Mouse (Mus musculus) naive thymus-derived CD4-positive, alpha-beta T cell, adult 5 months (primary cell): Measurements from ENCODE around the gene Sde2. TPM values are rescaled to one million over a fixed set of nuclear protein-coding genes. Genes with fewer than 3 reads are reported as not detected.

Experiments used
- polyA plus RNA-seq: library from polyadenylated mRNA; unstranded; fragments of 100-300 nt; shearing (Covaris generic); gene quantifications from one replicate; pipeline ENCODE4 v1.2.1, GENCODE M21; 2017

Gene Sde2
- polyA plus RNA-seq: 80.3 TPM

GRCm38 (mm10) chr1:180850316-180851270, at the start of gene Sde2:
TSS of gene Sde2 (plus strand) at chr1:180851127.

DNA sequence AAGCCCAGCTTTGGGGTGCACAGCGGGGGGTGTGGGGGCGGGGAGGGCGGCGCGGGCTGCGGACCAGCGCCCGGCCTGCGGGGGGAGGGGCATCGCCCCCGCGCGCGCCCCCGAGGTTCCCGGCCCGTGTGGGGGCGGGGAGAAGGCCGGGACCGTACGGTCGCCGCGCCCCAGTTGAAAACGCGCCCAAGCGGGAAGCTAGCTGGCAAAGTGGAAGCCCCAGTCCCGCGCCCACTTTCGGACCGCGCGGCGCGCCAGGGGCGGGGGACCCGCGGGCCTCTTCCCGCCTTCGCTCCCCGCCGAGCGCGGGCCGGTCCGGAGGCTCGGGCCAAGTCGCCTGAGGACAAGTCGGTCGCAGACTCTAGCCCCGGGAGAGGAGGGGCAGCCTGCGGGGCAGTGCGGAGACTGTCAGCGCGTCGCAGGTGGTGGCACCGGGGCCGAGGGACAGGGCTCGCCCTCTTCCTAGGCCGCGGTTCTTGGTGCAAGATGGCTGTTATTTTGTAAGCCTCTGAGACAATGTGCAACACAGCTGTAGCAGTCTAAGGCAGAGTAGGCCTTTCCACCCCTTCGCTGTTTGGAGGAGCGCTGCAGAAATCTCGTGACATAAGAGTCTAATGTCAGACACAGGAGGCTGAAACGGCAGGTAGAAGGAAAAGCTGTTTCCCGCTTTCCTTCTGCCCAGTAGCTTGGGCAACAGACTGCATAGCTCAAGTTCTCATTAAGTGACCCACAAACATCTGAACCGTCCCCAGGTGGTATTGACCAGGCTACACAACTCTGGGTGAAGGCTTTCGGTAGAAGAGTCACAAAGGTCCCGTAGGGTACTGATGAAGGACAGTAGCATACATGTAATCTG, 36.8 kb upstream of the Sde2 start, which contains the start of gene H3f3a:
TSS of gene H3f3a (minus strand) at position 59 of the 856 bp plus-strand sequence.

DNA sequence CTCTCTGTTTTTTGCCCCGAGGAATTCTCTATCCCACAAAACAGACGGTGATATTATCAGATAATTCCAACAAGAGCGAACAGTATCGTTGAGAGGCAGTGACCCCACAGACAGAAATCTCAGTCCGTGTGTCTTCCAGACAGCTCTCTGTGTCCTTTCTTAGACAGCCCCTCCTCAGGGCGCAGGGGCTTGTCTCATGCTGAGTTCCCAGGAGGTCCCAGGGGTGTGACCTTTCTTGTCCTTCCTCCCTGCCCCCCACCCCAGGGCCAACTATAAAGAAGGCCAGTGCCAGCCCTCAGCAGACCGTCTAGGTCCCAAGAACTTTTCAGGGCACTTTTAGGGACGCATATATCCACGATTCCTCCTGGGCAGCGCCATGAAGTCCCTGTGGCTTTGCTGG, 41.9 kb downstream of the Sde2 start, which contains the start of gene Lefty2:
TSS of gene Lefty2 (plus strand) at position 301 of the 400 bp plus-strand sequence.

DNA sequence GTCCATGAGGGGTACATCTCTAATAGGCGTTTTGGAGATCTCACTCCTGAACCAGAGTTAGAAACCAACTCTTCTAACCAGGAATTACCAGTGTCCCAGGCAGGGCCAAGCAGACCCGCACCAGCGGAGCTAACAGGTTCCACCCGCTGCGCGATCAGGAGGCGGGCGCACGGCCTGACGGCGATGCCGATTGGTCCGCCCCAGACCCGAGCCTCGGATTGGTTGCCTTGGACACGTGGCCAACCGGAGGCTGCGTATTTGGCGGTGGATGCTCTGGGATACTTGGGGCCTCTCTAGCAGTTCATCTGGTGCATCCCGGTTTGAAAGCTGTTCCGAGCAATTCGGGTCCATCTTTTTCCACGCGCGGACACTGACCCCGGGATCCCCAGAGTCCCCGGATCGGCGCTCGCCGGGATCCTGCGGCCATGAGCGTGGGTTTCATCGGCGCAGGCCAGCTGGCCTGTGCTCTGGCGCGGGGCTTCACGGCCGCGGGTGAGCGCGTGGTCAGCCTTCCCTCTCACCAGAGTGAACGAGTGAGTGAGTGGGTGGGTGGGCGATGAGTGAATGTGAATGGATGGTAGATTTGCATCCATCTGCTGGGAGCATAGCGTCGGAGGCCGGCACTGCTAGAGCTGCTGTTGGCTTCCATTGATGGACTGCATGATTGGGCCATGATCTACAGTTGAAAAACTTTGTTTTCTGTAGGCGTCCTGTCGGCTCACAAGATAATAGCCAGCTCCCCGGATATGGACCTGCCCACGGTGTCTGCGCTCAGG, 53.3 kb downstream of the Sde2 start, which contains the start of gene Pycr2:
TSS of gene Pycr2 (plus strand) at position 255 of the 776 bp plus-strand sequence.

Other genes starting within 250 kb of the Sde2 start
- gene Lin9, start 210.0 kb upstream of the Sde2 start, polyA plus RNA-seq: 22.0 TPM
- gene Mixl1, start 154.1 kb upstream of the Sde2 start, polyA plus RNA-seq: not detected
- gene Acbd3, start 125.1 kb upstream of the Sde2 start, polyA plus RNA-seq: 67.7 TPM
- 1,299 TPM for gene H3f3a, start 37.2 kb upstream of the Sde2 start, polyA plus RNA-seq
- not detected for gene Lefty2, start 42.0 kb downstream of the Sde2 start, polyA plus RNA-seq
- 163 TPM for gene Pycr2, start 53.2 kb downstream of the Sde2 start, polyA plus RNA-seq
- gene Lefty1, start 83.9 kb downstream of the Sde2 start, polyA plus RNA-seq: 0.78 TPM
- 59.2 TPM for gene Tmem63a, start 91.2 kb downstream of the Sde2 start, polyA plus RNA-seq
- 125 TPM for gene Ephx1, start 169.8 kb downstream of the Sde2 start, polyA plus RNA-seq
- not detected for gene 9130409I23Rik, start 200.1 kb downstream of the Sde2 start, polyA plus RNA-seq